Mouse (Mus musculus): ENCODE results near the gene Trp53tg5. TPM values are rescaled to one million over a fixed set of nuclear protein-coding genes. Genes with fewer than 3 reads are reported as not detected.
A peak's percentile ranks its signal among the peaks of the same experiment; 100 is the strongest.

Trp53tg5 gene
- polyA plus RNA-seq (2012; rRNA removed), result not detected in 2 replicates

- DNase-seq, result no peak
- Histone ChIP-seq H3K4me3 (replicated peaks; ENCODE audit: extremely low read depth, low read depth, low read length) (no peak within 1 kb of the TSS), H3K4me1 (ENCODE audit: control insufficient read depth, insufficient read depth, low read length) (no peaks in the 10 kb centered on the region)
- TF ChIP-seq POLR2A (IDR thresholded peaks at IDR 0.05; ENCODE audit: borderline replicate concordance, extremely low read depth, low read depth, low read length) (no peak), CTCF (IDR thresholded peaks at IDR 0.05; ENCODE audit: insufficient read depth, low read length) (no peak)
- 87% methylated on average over 6 of the region's 6 CpGs for WGBS
These were observed at the start of gene Trp53tg5 for GRCm38 (mm10) chr2:164473624-164474023. Gene Trp53tg5 (minus strand): TSS chr2:164473724.

GRCm38 (mm10) chr2:164522280-164522679 lies 48.8 kb upstream of the Trp53tg5 start:
- WGBS, result 19% methylated on average over 8 of the region's 8 CpGs
- no peak overlapping the region for H3K4me3 ChIP-seq (replicated peaks; ENCODE audit: extremely low read depth, low read depth, low read length)
- peak; percentile 22 for DNase-seq
- TF ChIP-seq CTCF (IDR thresholded peaks at IDR 0.05; ENCODE audit: insufficient read depth, low read length) (no peak), POLR2A (IDR thresholded peaks at IDR 0.05; ENCODE audit: borderline replicate concordance, extremely low read depth, low read depth, low read length) (peak; percentile 11; the same call in 1 of the 2 replicates)
- no peaks in the 10 kb centered on the region for H3K4me1 ChIP-seq (ENCODE audit: control insufficient read depth, insufficient read depth, low read length)

DNA sequence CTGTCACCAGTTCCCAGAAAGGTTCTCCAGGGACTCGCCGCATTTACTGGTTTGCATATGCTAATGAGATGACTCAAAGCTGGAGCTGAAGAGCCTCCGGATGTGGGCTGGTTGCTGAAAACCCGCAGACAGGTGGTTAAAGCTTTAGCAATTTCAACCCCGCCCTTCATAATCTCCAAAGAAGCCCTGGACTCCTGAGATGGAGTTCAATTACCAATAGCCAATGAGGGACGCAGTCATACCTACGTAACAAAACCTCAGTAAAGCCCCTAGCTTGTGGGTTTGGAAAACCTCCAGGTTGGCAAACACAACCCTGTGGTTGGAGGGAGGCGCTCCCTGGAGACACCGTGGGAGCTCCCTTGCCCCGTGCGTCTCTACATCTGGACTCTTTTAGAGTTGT lies 48.3 kb upstream of the Trp53tg5 start:
- DNase-seq, result peak; percentile 39
- Histone ChIP-seq H3K4me1 (ENCODE audit: control insufficient read depth, insufficient read depth, low read length) (no peaks in the 10 kb centered on the region), H3K4me3 (replicated peaks; ENCODE audit: extremely low read depth, low read depth, low read length) (no peak overlapping the region)
- TF ChIP-seq CTCF (IDR thresholded peaks at IDR 0.05; ENCODE audit: insufficient read depth, low read length), result no peak
- TF ChIP-seq POLR2A (IDR thresholded peaks at IDR 0.05; ENCODE audit: borderline replicate concordance, extremely low read depth, low read depth, low read length), result no peak
- WGBS, result 13% methylated on average over 11 of the region's 11 CpGs

GRCm38 (mm10) chr2:164520782-164521181 lies 47.3 kb upstream of the Trp53tg5 start:
- Histone ChIP-seq H3K4me1 (ENCODE audit: control insufficient read depth, insufficient read depth, low read length) (no peaks in the 10 kb centered on the region), H3K4me3 (replicated peaks; ENCODE audit: extremely low read depth, low read depth, low read length) (no peak overlapping the region)
- DNase-seq, result peak; percentile 54
- WGBS, result 6% methylated on average over 3 of the region's 3 CpGs
- peak; percentile 93 for TF ChIP-seq CTCF (IDR thresholded peaks at IDR 0.05; ENCODE audit: insufficient read depth, low read length)
- TF ChIP-seq POLR2A (IDR thresholded peaks at IDR 0.05; ENCODE audit: borderline replicate concordance, extremely low read depth, low read depth, low read length), result no peak

DNA sequence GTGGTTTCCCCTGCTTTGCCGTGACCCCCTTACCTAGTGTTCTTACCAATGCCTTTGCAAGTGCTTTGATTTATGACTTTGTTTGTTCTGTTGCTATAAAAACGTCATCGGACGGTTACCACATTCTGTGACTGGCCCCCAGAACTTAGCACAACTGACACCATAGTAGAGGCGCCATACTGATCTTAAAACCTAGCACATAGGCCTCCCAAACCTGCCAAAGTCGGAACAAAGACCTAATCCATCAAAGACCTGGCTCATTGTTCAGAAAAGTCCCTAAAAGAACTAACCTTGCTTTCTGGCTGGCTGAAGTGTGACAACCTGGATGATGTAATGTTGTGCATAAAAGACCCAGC lies 45.6 kb upstream of the Trp53tg5 start:
- TF ChIP-seq CTCF (IDR thresholded peaks at IDR 0.05; ENCODE audit: insufficient read depth, low read length), result no peak
- TF ChIP-seq POLR2A (IDR thresholded peaks at IDR 0.05; ENCODE audit: borderline replicate concordance, extremely low read depth, low read depth, low read length), result no peak
- WGBS, result 77% methylated on average over 6 of the region's 6 CpGs
- DNase-seq, result no peak
- Histone ChIP-seq H3K4me1 (ENCODE audit: control insufficient read depth, insufficient read depth, low read length) (no peaks in the 10 kb centered on the region), H3K4me3 (replicated peaks; ENCODE audit: extremely low read depth, low read depth, low read length) (no peak overlapping the region)

- no peak overlapping the region for H3K4me3 ChIP-seq (replicated peaks; ENCODE audit: extremely low read depth, low read depth, low read length)
- DNase-seq, result no peak
- 56% methylated on average over 11 of the region's 11 CpGs for WGBS
- TF ChIP-seq POLR2A (IDR thresholded peaks at IDR 0.05; ENCODE audit: borderline replicate concordance, extremely low read depth, low read depth, low read length) (no peak), CTCF (IDR thresholded peaks at IDR 0.05; ENCODE audit: insufficient read depth, low read length) (no peak)
- H3K4me1 ChIP-seq (ENCODE audit: control insufficient read depth, insufficient read depth, low read length), result no peaks in the 10 kb centered on the region
These were observed 45.0 kb upstream of the Trp53tg5 start for GRCm38 (mm10) chr2:164518266-164519170.

- Histone ChIP-seq H3K4me3 (replicated peaks; ENCODE audit: extremely low read depth, low read depth, low read length) (no peak overlapping the region), H3K4me1 (ENCODE audit: control insufficient read depth, insufficient read depth, low read length) (peaks cover under 1% of the 10 kb centered on the region; the same call in 1 of the 2 replicates)
- TF ChIP-seq CTCF (IDR thresholded peaks at IDR 0.05; ENCODE audit: insufficient read depth, low read length), result peak; percentile 78
- TF ChIP-seq POLR2A (IDR thresholded peaks at IDR 0.05; ENCODE audit: borderline replicate concordance, extremely low read depth, low read depth, low read length), result no peak
- WGBS, result 35% methylated on average over 10 of the region's 10 CpGs
- DNase-seq, result peak; percentile 68
These were observed 44.1 kb upstream of the Trp53tg5 start for GRCm38 (mm10) chr2:164517485-164518221.

DNA sequence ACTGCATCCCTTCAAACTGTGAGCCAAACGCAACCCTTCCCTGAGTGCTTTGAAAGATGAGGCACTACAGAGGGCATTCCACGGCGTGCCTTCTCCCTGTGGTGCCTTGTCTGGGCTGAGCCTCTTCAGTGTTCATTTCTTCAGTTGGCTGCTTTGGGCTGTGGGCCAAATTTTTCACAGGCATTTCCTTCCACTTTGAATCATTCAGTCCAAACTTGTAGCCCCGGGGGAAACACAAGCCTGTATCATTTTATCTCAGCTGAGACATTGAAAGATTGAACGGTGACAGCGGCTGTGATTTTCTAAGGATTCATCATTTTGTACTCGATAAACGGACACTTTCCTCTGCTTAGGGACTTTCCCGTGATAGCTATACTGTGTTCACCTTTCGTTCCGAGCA lies 43.1 kb upstream of the Trp53tg5 start:
- TF ChIP-seq CTCF (IDR thresholded peaks at IDR 0.05; ENCODE audit: insufficient read depth, low read length) (no peak), POLR2A (IDR thresholded peaks at IDR 0.05; ENCODE audit: borderline replicate concordance, extremely low read depth, low read depth, low read length) (no peak)
- H3K4me1 ChIP-seq (ENCODE audit: control insufficient read depth, insufficient read depth, low read length), result peaks cover 2% of the 10 kb centered on the region
- WGBS, result 65% methylated on average over 11 of the region's 11 CpGs
- DNase-seq, result no peak
- H3K4me3 ChIP-seq (replicated peaks; ENCODE audit: extremely low read depth, low read depth, low read length), result no peak overlapping the region

DNA sequence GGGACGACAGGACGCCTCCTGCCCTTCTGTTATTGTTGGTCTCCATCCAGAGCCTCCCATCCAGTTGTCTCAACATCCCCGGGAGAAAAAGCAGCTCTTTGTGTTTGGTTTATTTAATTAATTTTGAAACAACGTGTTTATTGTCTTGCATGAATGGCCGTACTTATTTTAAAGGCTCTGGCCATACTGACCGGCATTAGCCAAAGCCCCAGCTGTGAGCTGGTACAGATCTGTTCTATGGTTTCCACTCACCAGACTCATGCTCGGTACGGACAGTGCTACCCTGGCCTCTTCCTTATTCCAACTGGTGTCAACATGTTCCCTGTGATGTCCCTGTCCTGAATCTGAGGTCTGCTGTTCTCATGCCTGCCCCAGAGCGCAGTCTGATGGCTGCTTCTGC lies 42.4 kb upstream of the Trp53tg5 start:
- no peak for DNase-seq
- Histone ChIP-seq H3K4me3 (replicated peaks; ENCODE audit: extremely low read depth, low read depth, low read length) (no peak overlapping the region), H3K4me1 (ENCODE audit: control insufficient read depth, insufficient read depth, low read length) (peaks cover 2% of the 10 kb centered on the region)
- 69% methylated on average over 9 of the region's 9 CpGs for WGBS
- TF ChIP-seq CTCF (IDR thresholded peaks at IDR 0.05; ENCODE audit: insufficient read depth, low read length) (no peak), POLR2A (IDR thresholded peaks at IDR 0.05; ENCODE audit: borderline replicate concordance, extremely low read depth, low read depth, low read length) (no peak)
